Mouse (Mus musculus) heart, embryonic 15.5 days (tissue): ENCODE measurements around the gene Arg2. TPM values are rescaled to one million over a fixed set of nuclear protein-coding genes. Genes with fewer than 3 reads are reported as not detected.

ENCODE experiments used
- ATAC-seq: fragments of 200-750 bp; cut with Nextera tagmentation; replicated peaks from 2 replicates; pipeline ENCODE4 v1.8.0; 2017; ENCODE audit warnings: low read depth, moderate TSS enrichment; ENCODE audit not compliant: insufficient number of reproducible peaks, insufficient read depth, low FRiP score
- H3K27ac ChIP-seq: fragments of 300-500 bp; sonication (generic); 2 replicates; pipeline ENCODE4 v1.5.1; 2015; ENCODE audit warnings: mild to moderate bottlenecking, inconsistent platforms
- H3K27me3 ChIP-seq: fragments of 300-500 bp; sonication (generic); 2 replicates; pipeline ENCODE4 v1.6.1; 2015; ENCODE audit warnings: inconsistent platforms
- H3K36me3 ChIP-seq: fragments of 300-500 bp; sonication (generic); 2 replicates; pipeline ENCODE4 v1.6.1; 2015; ENCODE audit warnings: mild to moderate bottlenecking, inconsistent platforms
- H3K4me1 ChIP-seq: fragments of 300-500 bp; sonication (generic); replicated peaks from 2 replicates; pipeline ENCODE4 v1.6.1; 2015; ENCODE audit warnings: inconsistent platforms
- H3K4me2 ChIP-seq: fragments of 300-500 bp; sonication (generic); 2 replicates; pipeline ENCODE4 v1.6.1; 2015; ENCODE audit warnings: inconsistent platforms, mild to moderate bottlenecking, moderate library complexity
- H3K4me3 ChIP-seq: fragments of 300-500 bp; sonication (generic); 2 replicates; pipeline ENCODE4 v1.5.1; 2015; ENCODE audit warnings: mild to moderate bottlenecking, inconsistent platforms
- H3K9ac ChIP-seq: fragments of 300-500 bp; sonication (generic); 2 replicates; pipeline ENCODE4 v1.6.1; 2015; ENCODE audit warnings: mild to moderate bottlenecking, inconsistent platforms
- H3K9me3 ChIP-seq: fragments of 300-500 bp; sonication (generic); replicated peaks from 2 replicates; pipeline ENCODE4 v1.6.1; 2016; ENCODE audit warnings: inconsistent platforms
- WGBS: fragments of 180-500 bp; shearing (Covaris S2); methylation state at CpG from one replicate; pipeline ENCODE4 v1.1.7; 2015; ENCODE audit warnings: mixed read lengths; 5-methylcytosine and 5-hydroxymethylcytosine counted together
- polyA plus RNA-seq: library from polyadenylated mRNA; unstranded; fragments of >200 nt; fragmentation: Nextera tagmentation; extraction: Ambion mirVana; gene quantifications from 2 replicates; pipeline ENCODE4 v1.2.1, GENCODE M21; 2015

Arg2 gene
- polyA plus RNA-seq = 0.20 and 0.61 TPM in 2 replicates

DNA sequence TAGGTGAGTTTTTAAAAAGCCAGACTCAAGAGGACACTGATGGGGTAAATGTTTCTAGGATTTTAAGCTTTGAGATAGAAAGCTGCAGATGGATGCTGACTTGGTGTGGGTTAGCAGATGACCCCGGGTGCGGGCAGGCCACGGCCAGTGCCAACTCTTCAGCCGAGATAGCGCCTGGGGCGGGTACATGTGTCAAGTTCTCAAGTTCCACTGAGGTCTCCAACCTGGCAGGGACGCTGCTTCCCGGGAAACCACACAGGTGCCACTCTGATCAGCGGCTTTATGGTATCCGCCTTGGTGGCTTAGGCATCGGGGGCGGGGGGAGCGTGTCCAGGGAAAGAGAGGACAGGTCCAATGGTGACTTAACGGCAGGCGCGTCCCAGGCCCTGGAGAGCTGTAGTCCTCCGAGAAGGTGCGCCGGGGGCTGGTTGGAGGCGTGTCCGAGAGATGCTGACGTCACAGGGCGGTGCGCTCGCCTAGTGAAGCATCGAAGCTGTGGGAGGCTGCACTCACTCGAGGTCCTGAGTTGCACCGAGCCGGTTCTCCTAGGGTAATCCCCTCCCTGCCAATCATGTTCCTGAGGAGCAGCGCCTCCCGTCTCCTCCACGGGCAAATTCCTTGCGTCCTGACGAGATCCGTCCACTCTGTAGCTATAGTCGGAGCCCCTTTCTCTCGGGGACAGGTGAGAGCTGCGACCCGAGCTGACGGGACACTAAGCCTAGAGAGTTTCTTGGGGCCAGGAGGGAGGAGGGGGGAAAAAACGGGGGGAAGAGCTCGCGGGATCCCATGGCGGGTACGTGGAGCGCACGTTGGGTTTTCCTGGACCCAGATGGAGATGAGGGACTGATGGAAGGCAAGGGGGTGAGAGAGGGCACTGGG, at the start of gene Arg2:
Arg2 (plus strand) TSS at position 479 of the 879 bp plus-strand sequence.
- H3K9ac ChIP-seq = peak within 1 kb of the TSS; percentile 15; the same call in 1 of the 2 replicates
- 1% methylated on average over 47 of the region's 47 CpGs for WGBS
- peaks cover 16% of the 10 kb centered on the region for H3K4me1 ChIP-seq
- H3K36me3 ChIP-seq = no peaks in the 10 kb centered on the region
- H3K27ac ChIP-seq = no peak within 1 kb of the TSS
- peak; percentile 73; the same call in 1 of the 2 replicates for ATAC-seq
- H3K4me2 ChIP-seq = peak within 1 kb of the TSS; percentile 82
- H3K27me3 ChIP-seq = peaks cover 45% of the 10 kb centered on the region
- H3K4me3 ChIP-seq = peak within 1 kb of the TSS; percentile 47
- no peaks in the 10 kb centered on the region for H3K9me3 ChIP-seq

DNA sequence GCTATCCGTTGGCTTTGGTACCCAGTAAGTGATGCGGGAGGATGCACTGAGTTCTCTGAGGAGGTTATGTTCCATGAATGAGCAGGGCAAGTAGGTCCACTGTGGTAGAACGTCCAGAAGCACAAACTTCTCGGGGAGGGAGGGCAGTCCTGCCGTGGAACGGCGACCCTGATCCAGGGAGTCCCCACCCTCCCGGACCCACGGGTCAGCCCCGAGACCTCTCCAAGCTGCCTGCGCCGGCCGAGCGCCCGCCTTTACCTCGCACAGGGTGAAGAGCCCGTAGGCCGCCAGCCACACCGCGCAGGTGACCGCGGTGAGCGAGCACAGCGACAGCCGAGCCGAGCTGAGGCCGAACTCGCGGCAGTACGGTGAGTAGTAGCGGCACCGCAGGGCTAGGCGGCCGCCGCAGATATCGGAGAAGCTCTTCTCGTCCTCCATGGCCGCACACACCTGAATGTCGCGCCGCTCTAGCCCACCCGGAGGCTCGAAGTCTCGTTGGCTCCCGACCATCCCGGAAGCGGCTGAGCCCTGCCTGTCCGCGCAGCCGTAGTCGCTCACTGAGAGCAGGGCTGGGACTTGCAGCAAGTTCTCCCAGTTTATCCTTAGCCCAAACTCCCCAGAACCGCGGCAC, 41.3 kb upstream of the Arg2 start, which contains the start of gene Pigh:
Pigh (minus strand) TSS at position 470 of the 631 bp plus-strand sequence.
- Histone ChIP-seq H3K4me3 (peak within 1 kb of the TSS; percentile 87), H3K27ac (0 out of 2 replicates have a peak within 1 kb of the TSS, but pooled peaks have one; percentile 11)

DNA sequence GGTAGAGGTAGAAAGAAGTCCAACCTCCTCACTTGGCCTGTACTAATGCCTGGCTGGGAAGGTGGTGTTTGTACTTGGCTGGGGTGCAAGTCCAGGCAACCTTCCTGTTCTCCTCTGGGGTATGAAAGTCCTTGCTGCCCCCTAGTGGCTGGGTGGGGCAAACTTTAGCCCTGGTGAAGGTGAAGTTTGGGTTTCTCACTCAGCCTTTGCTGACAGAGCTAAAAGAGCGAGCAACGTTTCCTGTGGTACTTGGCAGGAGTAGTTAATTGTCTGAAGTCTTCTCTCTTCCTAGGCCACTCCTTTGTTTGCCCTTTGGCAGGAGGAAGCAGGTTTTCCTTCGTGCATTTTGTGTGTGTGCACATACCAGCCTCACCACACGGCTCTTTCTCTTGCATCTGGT, 38.0 kb upstream of the Arg2 start:
- no peak overlapping the region for H3K4me3 ChIP-seq
- no peaks in the 10 kb centered on the region for H3K36me3 ChIP-seq
- H3K9me3 ChIP-seq = no peaks in the 10 kb centered on the region
- no peak overlapping the region for H3K4me2 ChIP-seq
- no peak overlapping the region for H3K9ac ChIP-seq
- no peak overlapping the region for H3K27ac ChIP-seq
- no peak for ATAC-seq
- no peaks in the 10 kb centered on the region for H3K27me3 ChIP-seq
- peaks cover 4% of the 10 kb centered on the region; the same call in 1 of the 2 replicates for H3K4me1 ChIP-seq
- WGBS = 38% methylated on average over 4 of the region's 4 CpGs

More for the DNA sequence above, 41.3 kb upstream of the Arg2 start, which contains the start of gene Pigh:
- peak; percentile 95 for ATAC-seq
- Histone ChIP-seq H3K9ac (peak within 1 kb of the TSS; percentile 82), H3K36me3 (peaks cover 4% of the 10 kb centered on the region; the same call in 1 of the 2 replicates), H3K4me2 (peak within 1 kb of the TSS; percentile 83), H3K27me3 (no peaks in the 10 kb centered on the region), H3K9me3 (no peaks in the 10 kb centered on the region), H3K4me1 (peaks cover 4% of the 10 kb centered on the region; the same call in 1 of the 2 replicates)
- WGBS = under 1% methylated on average over 52 of the region's 53 CpGs

DNA sequence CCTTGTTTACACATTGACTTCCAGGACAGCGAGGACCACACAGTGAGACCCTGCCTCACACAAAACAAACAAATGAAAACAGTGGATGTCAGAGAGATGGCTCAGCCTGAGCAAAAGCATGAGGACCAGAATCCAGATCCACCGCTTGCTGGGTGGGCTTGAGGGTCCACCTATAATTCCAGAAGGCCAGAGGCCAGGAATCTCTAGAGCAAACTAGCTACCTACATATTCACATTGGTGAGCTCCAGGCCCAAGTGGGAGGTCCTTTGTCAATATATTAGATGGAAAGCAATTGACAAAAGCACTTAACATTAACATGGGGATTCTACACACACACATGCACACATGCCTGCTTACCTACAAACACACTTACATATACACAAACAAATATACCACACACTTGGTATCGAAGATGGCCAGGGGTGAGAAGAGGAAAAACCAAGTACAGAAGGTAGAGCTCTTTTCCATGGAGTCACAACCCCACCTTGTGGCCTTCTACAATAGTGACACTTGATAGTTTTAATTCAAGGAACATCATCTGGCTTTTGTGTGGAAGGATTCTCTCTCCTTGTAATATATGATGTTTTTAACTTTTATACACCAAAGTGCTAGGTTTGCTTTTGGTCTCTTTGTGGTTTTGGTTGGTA, 33.3 kb upstream of the Arg2 start:
- ATAC-seq = no peak
- Histone ChIP-seq H3K27me3 (peaks cover 8% of the 10 kb centered on the region), H3K27ac (no peak overlapping the region), H3K4me3 (no peak overlapping the region), H3K9me3 (no peaks in the 10 kb centered on the region), H3K9ac (no peak overlapping the region), H3K36me3 (no peaks in the 10 kb centered on the region), H3K4me1 (no peaks in the 10 kb centered on the region), H3K4me2 (no peak overlapping the region)
- 53% methylated on average over 3 of the region's 3 CpGs for WGBS

DNA sequence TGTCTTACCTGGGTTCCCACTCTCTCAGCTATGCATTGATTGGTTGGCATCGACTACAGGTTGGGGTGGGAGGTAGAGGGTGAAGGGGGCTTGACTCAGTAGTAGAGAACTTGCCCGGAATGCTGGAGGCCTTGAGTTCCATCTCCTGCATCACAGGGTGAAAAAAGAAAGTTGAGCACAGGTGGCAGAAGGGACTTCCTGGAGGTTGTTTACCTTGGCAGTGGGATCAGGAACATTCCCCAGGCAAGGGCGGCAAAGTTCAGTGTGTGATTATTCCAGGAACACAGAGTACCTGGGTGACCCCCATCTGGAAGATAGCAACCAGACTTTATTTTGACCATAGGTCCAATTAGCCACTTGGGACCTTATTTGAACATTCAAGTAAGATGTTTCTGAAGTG, 26.8 kb upstream of the Arg2 start:
- no peak overlapping the region for H3K4me2 ChIP-seq
- no peak overlapping the region for H3K9ac ChIP-seq
- no peak overlapping the region for H3K27ac ChIP-seq
- H3K9me3 ChIP-seq = no peaks in the 10 kb centered on the region
- peaks cover 8% of the 10 kb centered on the region for H3K27me3 ChIP-seq
- WGBS = 67% methylated on average over 3 of the region's 3 CpGs
- H3K36me3 ChIP-seq = no peaks in the 10 kb centered on the region
- no peak overlapping the region for H3K4me3 ChIP-seq
- H3K4me1 ChIP-seq = no peaks in the 10 kb centered on the region
- ATAC-seq = no peak

DNA sequence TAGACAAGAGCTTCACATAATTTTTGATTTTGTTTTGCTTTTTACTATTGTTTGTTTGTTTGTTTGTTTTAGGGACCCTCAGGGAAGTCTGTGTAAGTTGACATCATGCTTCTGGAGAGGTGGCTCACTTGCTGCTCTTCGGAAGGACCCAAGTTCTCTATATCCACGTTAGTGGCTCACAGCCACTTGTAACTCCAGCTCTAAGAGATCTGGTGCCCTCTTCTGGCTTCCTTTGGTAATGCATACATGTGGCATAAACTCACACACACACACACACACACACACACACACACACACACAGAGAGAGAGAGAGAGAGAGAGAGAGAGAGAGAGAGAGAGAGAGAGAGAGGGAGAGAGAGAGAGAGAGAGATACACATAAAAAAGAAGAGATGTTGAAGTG, 26.0 kb upstream of the Arg2 start:
- Histone ChIP-seq H3K27me3 (peaks cover 8% of the 10 kb centered on the region), H3K36me3 (no peaks in the 10 kb centered on the region), H3K9me3 (no peaks in the 10 kb centered on the region), H3K4me3 (no peak overlapping the region), H3K4me2 (no peak overlapping the region), H3K9ac (no peak overlapping the region), H3K4me1 (no peaks in the 10 kb centered on the region), H3K27ac (no peak overlapping the region)
- 68% methylated on average over 2 of the region's 2 CpGs for WGBS
- no peak for ATAC-seq

DNA sequence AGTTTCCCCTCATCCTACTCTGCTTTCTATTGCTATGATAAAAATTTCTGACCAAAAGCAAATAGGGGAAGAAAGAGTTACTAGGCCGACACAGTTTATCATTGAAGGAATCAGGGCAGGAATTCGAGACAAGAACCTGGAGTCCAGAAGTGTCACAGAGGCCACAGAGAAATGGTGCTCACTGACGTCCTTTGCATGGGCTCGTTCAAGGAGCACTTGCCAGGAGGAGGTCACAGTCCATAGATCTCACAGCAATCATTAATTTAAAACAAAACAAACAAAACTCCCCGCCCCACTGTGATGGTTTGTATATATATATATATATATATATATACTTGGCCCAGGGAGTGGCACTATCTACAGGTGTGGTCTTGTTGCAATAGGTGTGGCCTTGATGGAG, 25.3 kb upstream of the Arg2 start:
- H3K9ac ChIP-seq = no peak overlapping the region
- no peaks in the 10 kb centered on the region for H3K4me1 ChIP-seq
- peaks cover 3% of the 10 kb centered on the region; the same call in 1 of the 2 replicates for H3K27me3 ChIP-seq
- H3K36me3 ChIP-seq = no peaks in the 10 kb centered on the region
- H3K27ac ChIP-seq = no peak overlapping the region
- no peaks in the 10 kb centered on the region for H3K9me3 ChIP-seq
- H3K4me3 ChIP-seq = no peak overlapping the region
- ATAC-seq = no peak
- no peak overlapping the region for H3K4me2 ChIP-seq
- 79% methylated on average over 5 of the region's 5 CpGs for WGBS

DNA sequence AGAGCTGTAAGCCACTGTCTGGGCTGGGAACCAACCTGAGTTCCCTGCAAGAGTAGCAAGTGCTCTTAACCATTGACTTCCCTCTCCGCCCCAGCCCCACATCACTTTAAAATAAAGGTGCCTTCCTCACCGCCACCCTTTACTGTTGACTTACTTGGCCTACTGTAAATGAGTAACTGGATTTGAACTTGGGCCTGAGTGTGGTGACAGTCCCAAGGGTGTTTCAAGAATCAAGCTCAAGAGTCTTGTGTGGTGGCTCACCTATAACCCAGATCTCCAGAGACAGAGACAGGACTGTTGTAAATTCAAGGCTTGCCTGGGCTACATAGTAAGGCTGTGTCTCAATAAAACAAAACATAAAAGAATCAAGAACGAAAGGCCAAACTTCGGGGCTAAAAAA, 11.6 kb upstream of the Arg2 start:
- WGBS = 87% methylated on average over 4 of the region's 4 CpGs
- ATAC-seq = no peak

DNA sequence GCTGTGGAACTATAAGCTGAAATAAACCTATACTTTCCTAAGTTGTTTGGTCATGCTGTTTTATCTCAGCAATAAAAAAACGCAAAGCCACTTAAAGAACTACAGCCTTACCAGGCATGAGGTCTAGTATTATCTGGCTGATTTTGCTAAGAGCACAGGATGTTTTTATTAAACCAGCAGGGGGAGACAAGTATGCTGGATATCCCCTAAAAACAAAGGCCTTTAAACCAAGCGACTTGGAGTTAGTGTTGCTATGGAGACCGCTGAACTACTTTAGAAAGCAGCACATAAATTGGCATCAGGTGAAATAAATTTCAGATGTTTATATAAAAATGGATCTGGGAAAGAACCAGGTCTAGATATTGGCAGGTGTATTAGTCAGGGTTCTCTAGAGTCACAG, 7.8 kb upstream of the Arg2 start:
- Histone ChIP-seq H3K9me3 (no peaks in the 10 kb centered on the region), H3K4me2 (no peak overlapping the region), H3K36me3 (no peaks in the 10 kb centered on the region), H3K4me3 (no peak overlapping the region), H3K4me1 (no peaks in the 10 kb centered on the region), H3K27ac (no peak overlapping the region), H3K27me3 (no peaks in the 10 kb centered on the region), H3K9ac (no peak overlapping the region)
- ATAC-seq = no peak
- 35% methylated on average over 3 of the region's 3 CpGs for WGBS

More for the DNA sequence above, 11.6 kb upstream of the Arg2 start:
- no peaks in the 10 kb centered on the region for H3K9me3 ChIP-seq
- no peaks in the 10 kb centered on the region for H3K36me3 ChIP-seq
- no peak overlapping the region for H3K4me2 ChIP-seq
- H3K9ac ChIP-seq = no peak overlapping the region
- H3K4me3 ChIP-seq = no peak overlapping the region
- H3K27ac ChIP-seq = no peak overlapping the region
- no peaks in the 10 kb centered on the region for H3K4me1 ChIP-seq
- H3K27me3 ChIP-seq = no peaks in the 10 kb centered on the region

DNA sequence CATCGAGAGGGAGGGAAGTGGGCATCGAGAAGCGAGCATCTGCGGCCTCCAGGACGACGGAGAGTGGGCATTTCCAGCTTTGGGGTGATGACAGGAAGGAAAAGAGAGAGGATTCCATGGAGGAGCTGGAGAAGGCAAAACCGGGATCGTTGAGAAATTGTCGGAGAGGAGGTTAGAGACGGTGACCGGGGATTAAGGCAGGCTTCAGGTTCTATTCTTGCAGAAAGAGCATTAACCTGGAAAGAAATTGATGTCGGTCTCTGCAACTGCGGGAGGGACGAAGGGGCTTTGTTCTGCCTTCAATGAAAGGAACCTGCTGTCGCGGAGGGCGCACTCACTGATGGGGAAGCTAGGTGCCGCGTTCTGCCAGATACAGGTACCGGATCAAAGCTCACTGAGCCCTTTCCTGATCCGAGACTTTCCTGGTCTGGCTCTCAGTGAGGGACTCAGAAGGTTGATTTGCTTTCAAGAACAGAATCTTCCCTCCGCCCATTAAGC, 650 bp downstream of the Arg2 start:
- no peak for ATAC-seq
- Histone ChIP-seq H3K4me1 (peaks cover 16% of the 10 kb centered on the region), H3K27ac (no peak overlapping the region), H3K9me3 (no peaks in the 10 kb centered on the region), H3K36me3 (no peaks in the 10 kb centered on the region), H3K27me3 (peaks cover 45% of the 10 kb centered on the region), H3K4me3 (peak overlapping the region; percentile 47), H3K4me2 (peak overlapping the region; percentile 82), H3K9ac (no peak overlapping the region)
- 1% methylated on average over 22 of the region's 22 CpGs for WGBS
